Mouse (Mus musculus): Measurements from ENCODE around the gene Rnf215. TPM values are rescaled to one million over a fixed set of nuclear protein-coding genes. Genes with fewer than 3 reads are reported as not detected.
A peak's percentile ranks its signal among the peaks of the same experiment; 100 is the strongest.

Rnf215 gene
- total RNA-seq, 1 experiment = 19.5 TPM

GRCm38 (mm10) chr11:4119635-4120034, 15.4 kb upstream of the Rnf215 start:
- in situ Hi-C loops (cut with MboI; ENCODE audit: low sequenced_read_pairs in 2 of 2, unreplicated experiment in 2 of 2) = no loop called here
- Histone ChIP-seq H3K4me3 (ENCODE audit: insufficient read depth in 1 of 2, low read depth in 1 of 2, low read length in 2 of 2, poor library complexity in 1 of 2, severe bottlenecking in 1 of 2) (no peak overlapping the region), H3K9me3 (ENCODE audit: control insufficient read depth, insufficient read depth, low read depth, low read length) (no peaks in the 10 kb centered on the region), H3K27ac (ENCODE audit: insufficient read depth, low read depth, low read length, poor library complexity, severe bottlenecking) (no peak overlapping the region), H3K4me1 (ENCODE audit: control insufficient read depth in 2 of 2, insufficient read depth in 2 of 2, low read length in 2 of 2, poor library complexity in 1 of 2) (peaks cover 2 to 13% of the 10 kb centered on the region in 2 experiments; a peak in 2 of 4 replicates), H3K36me3 (ENCODE audit: control insufficient read depth, insufficient read depth, low read length, poor library complexity, severe bottlenecking) (no peaks in the 10 kb centered on the region), H3K9ac (ENCODE audit: insufficient read depth, low read depth, low read length, poor library complexity, severe bottlenecking) (no peak overlapping the region)
- DNase-seq (ENCODE audit: low read depth, low spot score) = no peak
- TF ChIP-seq HCFC1 (IDR thresholded peaks at IDR 0.05; ENCODE audit: borderline replicate concordance, insufficient read depth, low read length) = no peak
- TF ChIP-seq CHD2 (IDR thresholded peaks at IDR 0.05; ENCODE audit: low read depth, low read length) = no peak
- TF ChIP-seq ZC3H11A (IDR thresholded peaks at IDR 0.05; ENCODE audit: borderline replicate concordance, low read depth, low read length) = no peak
- no peak for TF ChIP-seq ZNF384 (IDR thresholded peaks at IDR 0.05; ENCODE audit: low read depth, low read length)

- H3K36me3 ChIP-seq (ENCODE audit: control insufficient read depth, insufficient read depth, low read length, poor library complexity, severe bottlenecking) = no peaks in the 10 kb centered on the region
- no peak overlapping the region for H3K27ac ChIP-seq (ENCODE audit: insufficient read depth, low read depth, low read length, poor library complexity, severe bottlenecking)
- H3K4me3 ChIP-seq (ENCODE audit: insufficient read depth in 1 of 2, low read depth in 1 of 2, low read length in 2 of 2, poor library complexity in 1 of 2, severe bottlenecking in 1 of 2) = no peak overlapping the region
- peaks cover 2 to 13% of the 10 kb centered on the region in 2 experiments; a peak in 2 of 4 replicates for H3K4me1 ChIP-seq (ENCODE audit: control insufficient read depth in 2 of 2, insufficient read depth in 2 of 2, low read length in 2 of 2, poor library complexity in 1 of 2)
- no peak for TF ChIP-seq MAFK (IDR thresholded peaks at IDR 0.05; ENCODE audit: insufficient read depth, low read depth, low read length)
- TF ChIP-seq ZC3H11A (IDR thresholded peaks at IDR 0.05; ENCODE audit: borderline replicate concordance, low read depth, low read length) = no peak
- TF ChIP-seq HCFC1 (IDR thresholded peaks at IDR 0.05; ENCODE audit: borderline replicate concordance, insufficient read depth, low read length) = no peak
- TF ChIP-seq ZNF384 (IDR thresholded peaks at IDR 0.05; ENCODE audit: low read depth, low read length) = no peak
- no peak for TF ChIP-seq CHD2 (IDR thresholded peaks at IDR 0.05; ENCODE audit: low read depth, low read length)
- DNase-seq (ENCODE audit: low read depth, low spot score) = no peak
- H3K9me3 ChIP-seq (ENCODE audit: control insufficient read depth, insufficient read depth, low read depth, low read length) = no peaks in the 10 kb centered on the region
- in situ Hi-C loops (cut with MboI; ENCODE audit: low sequenced_read_pairs in 2 of 2, unreplicated experiment in 2 of 2) = no loop called here
- H3K9ac ChIP-seq (ENCODE audit: insufficient read depth, low read depth, low read length, poor library complexity, severe bottlenecking) = no peak overlapping the region
These were observed 13.3 kb upstream of the Rnf215 start for GRCm38 (mm10) chr11:4121691-4122090.

- no peaks in the 10 kb centered on the region for H3K36me3 ChIP-seq (ENCODE audit: control insufficient read depth, insufficient read depth, low read length, poor library complexity, severe bottlenecking)
- no peak overlapping the region for H3K9ac ChIP-seq (ENCODE audit: insufficient read depth, low read depth, low read length, poor library complexity, severe bottlenecking)
- no peak for DNase-seq (ENCODE audit: low read depth, low spot score)
- no peaks in the 10 kb centered on the region for H3K9me3 ChIP-seq (ENCODE audit: control insufficient read depth, insufficient read depth, low read depth, low read length)
- H3K27ac ChIP-seq (ENCODE audit: insufficient read depth, low read depth, low read length, poor library complexity, severe bottlenecking) = no peak overlapping the region
- peak overlapping the region in 1 of 2 experiments; percentile 60; a peak in 1 of 4 replicates for H3K4me3 ChIP-seq (ENCODE audit: insufficient read depth in 1 of 2, low read depth in 1 of 2, low read length in 2 of 2, poor library complexity in 1 of 2, severe bottlenecking in 1 of 2)
- in situ Hi-C loops (cut with MboI; ENCODE audit: low sequenced_read_pairs in 2 of 2, unreplicated experiment in 2 of 2) = no loop called here
- peaks cover 2 to 13% of the 10 kb centered on the region in 2 experiments; a peak in 2 of 4 replicates for H3K4me1 ChIP-seq (ENCODE audit: control insufficient read depth in 2 of 2, insufficient read depth in 2 of 2, low read length in 2 of 2, poor library complexity in 1 of 2)
- no peak for TF ChIP-seq ZNF384 (IDR thresholded peaks at IDR 0.05; ENCODE audit: low read depth, low read length)
- no peak for TF ChIP-seq CHD2 (IDR thresholded peaks at IDR 0.05; ENCODE audit: low read depth, low read length)
- no peak for TF ChIP-seq ZC3H11A (IDR thresholded peaks at IDR 0.05; ENCODE audit: borderline replicate concordance, low read depth, low read length)
These were observed 12.8 kb upstream of the Rnf215 start for GRCm38 (mm10) chr11:4122226-4122625.

GRCm38 (mm10) chr11:4122742-4123579, 12.0 kb upstream of the Rnf215 start, which contains the start of gene Sec14l2:
Sec14l2 (minus strand) TSS chr11:4123415.
- in situ Hi-C loops (cut with MboI; ENCODE audit: low sequenced_read_pairs in 2 of 2, unreplicated experiment in 2 of 2) = no loop called here
- Histone ChIP-seq H3K4me3 (ENCODE audit: insufficient read depth in 1 of 2, low read depth in 1 of 2, low read length in 2 of 2, poor library complexity in 1 of 2, severe bottlenecking in 1 of 2) (peak within 1 kb of the TSS; percentile 60 to 86), H3K36me3 (ENCODE audit: control insufficient read depth, insufficient read depth, low read length, poor library complexity, severe bottlenecking) (no peaks in the 10 kb centered on the region), H3K9me3 (ENCODE audit: control insufficient read depth, insufficient read depth, low read depth, low read length) (no peaks in the 10 kb centered on the region), H3K27ac (ENCODE audit: insufficient read depth, low read depth, low read length, poor library complexity, severe bottlenecking) (peak within 1 kb of the TSS; percentile 55; the same call in 1 of the 2 replicates), H3K4me1 (ENCODE audit: control insufficient read depth in 2 of 2, insufficient read depth in 2 of 2, low read length in 2 of 2, poor library complexity in 1 of 2) (peaks cover 2 to 13% of the 10 kb centered on the region in 2 experiments; a peak in 2 of 4 replicates), H3K9ac (ENCODE audit: insufficient read depth, low read depth, low read length, poor library complexity, severe bottlenecking) (peak within 1 kb of the TSS; percentile 69)
- DNase-seq (ENCODE audit: low read depth, low spot score) = peak; percentile 44
- TF ChIP-seq ZNF384 (IDR thresholded peaks at IDR 0.05; ENCODE audit: low read depth, low read length) (no peak), HCFC1 (IDR thresholded peaks at IDR 0.05; ENCODE audit: borderline replicate concordance, insufficient read depth, low read length) (no peak), ZC3H11A (IDR thresholded peaks at IDR 0.05; ENCODE audit: borderline replicate concordance, low read depth, low read length) (no peak), CHD2 (IDR thresholded peaks at IDR 0.05; ENCODE audit: low read depth, low read length) (no peak)

Data from ES-E14 (cell line).